Mouse (Mus musculus): ENCODE results near the gene Taf3.

The Taf3 gene

GRCm38 (mm10) chr2:9956546-9956945 lies 91.8 kb downstream of the Taf3 start:
- DNase-seq (ENCODE audit: low read depth, low spot score): no peak

- no peak for DNase-seq (ENCODE audit: low read depth, low spot score)
These were observed 92.5 kb downstream of the Taf3 start for GRCm38 (mm10) chr2:9955576-9956535.

GRCm38 (mm10) chr2:9946739-9947138 lies 101.7 kb downstream of the Taf3 start:
- no peak for DNase-seq (ENCODE audit: low read depth, low spot score)

GRCm38 (mm10) chr2:9945611-9946010 lies 102.8 kb downstream of the Taf3 start:
- DNase-seq (ENCODE audit: low read depth, low spot score): no peak

- no peak for DNase-seq (ENCODE audit: low read depth, low spot score)
These were observed 105.4 kb downstream of the Taf3 start for GRCm38 (mm10) chr2:9943011-9943410.

GRCm38 (mm10) chr2:9939250-9939649 lies 109.1 kb downstream of the Taf3 start:
- DNase-seq (ENCODE audit: low read depth, low spot score): no peak

- DNase-seq (ENCODE audit: low read depth, low spot score): no peak
These were observed 112.4 kb downstream of the Taf3 start for GRCm38 (mm10) chr2:9935965-9936364.

GRCm38 (mm10) chr2:9926905-9927283 lies 121.5 kb downstream of the Taf3 start:
- no peak for DNase-seq (ENCODE audit: low read depth, low spot score)

- no peak for DNase-seq (ENCODE audit: low read depth, low spot score)
These were observed 122.0 kb downstream of the Taf3 start for GRCm38 (mm10) chr2:9926194-9926904.

- no peak for DNase-seq (ENCODE audit: low read depth, low spot score)
These were observed 129.5 kb downstream of the Taf3 start for GRCm38 (mm10) chr2:9918691-9919471.

- DNase-seq (ENCODE audit: low read depth, low spot score): no peak
These were observed 130.8 kb downstream of the Taf3 start for GRCm38 (mm10) chr2:9917602-9918001.

GRCm38 (mm10) chr2:9905995-9906394 lies 142.4 kb downstream of the Taf3 start:
- no peak for DNase-seq (ENCODE audit: low read depth, low spot score)

GRCm38 (mm10) chr2:9903854-9904560 lies 144.4 kb downstream of the Taf3 start:
- no peak for DNase-seq (ENCODE audit: low read depth, low spot score)

GRCm38 (mm10) chr2:9897846-9898245 lies 150.6 kb downstream of the Taf3 start:
- no peak for DNase-seq (ENCODE audit: low read depth, low spot score)

GRCm38 (mm10) chr2:9896097-9896770 lies 152.2 kb downstream of the Taf3 start:
- DNase-seq (ENCODE audit: low read depth, low spot score): no peak

- no peak for DNase-seq (ENCODE audit: low read depth, low spot score)
These were observed 153.4 kb downstream of the Taf3 start for GRCm38 (mm10) chr2:9894836-9895593.

- DNase-seq (ENCODE audit: low read depth, low spot score): no peak
These were observed 155.0 kb downstream of the Taf3 start for GRCm38 (mm10) chr2:9893272-9893953.

GRCm38 (mm10) chr2:9892541-9892940 lies 155.9 kb downstream of the Taf3 start:
- DNase-seq (ENCODE audit: low read depth, low spot score): no peak

GRCm38 (mm10) chr2:9890906-9891305 lies 157.5 kb downstream of the Taf3 start:
- no peak for DNase-seq (ENCODE audit: low read depth, low spot score)
